Mouse (Mus musculus) CH12.LX (cell line): ENCODE measurements around the gene Rexo5. TPM values are rescaled to one million over a fixed set of nuclear protein-coding genes. Genes with fewer than 3 reads are reported as not detected.

Experiments used
- DNase-seq: peaks from one replicate; pipeline ENCODE4 v3.0.0-alpha.2; 2013; ENCODE audit errors: extremely low read depth
- H3K27ac ChIP-seq: 2 replicates; pipeline ENCODE4 v1.5.1; 2012; ENCODE audit warnings: low read depth, mild to moderate bottlenecking, control low read depth, moderate library complexity; ENCODE audit not compliant: insufficient read depth
- H3K27me3 ChIP-seq: replicated peaks from 2 replicates; pipeline ENCODE3; 2012; ENCODE audit warnings: inconsistent platforms
- H3K36me3 ChIP-seq, 2 experiments: replicated peaks in 1 of 2; 2 replicates each; pipeline versions ENCODE3 to v1.6.1; 2012; ENCODE audit warnings: inconsistent platforms in 1 of 2, low read length in 1 of 2, mild to moderate bottlenecking in 1 of 2, mixed read lengths in 1 of 2, moderate library complexity in 1 of 2; ENCODE audit not compliant: control insufficient read depth in 1 of 2, insufficient read depth in 1 of 2
- H3K4me1 ChIP-seq, 2 experiments: 2 replicates each; pipeline ENCODE4 v1.6.1; 2012; ENCODE audit warnings: inconsistent platforms in 1 of 2, moderate library complexity in 1 of 2; ENCODE audit not compliant: insufficient read depth in 2 of 2, control insufficient read depth in 1 of 2
- H3K4me2 ChIP-seq: 2 replicates; pipeline ENCODE4 v1.6.1; 2012; ENCODE audit warnings: low read depth, mild to moderate bottlenecking, control low read depth; ENCODE audit not compliant: poor library complexity, insufficient read depth, severe bottlenecking
- H3K4me3 ChIP-seq, 3 experiments: fragments of 150-350 bp in 1 of 3; sonication (generic) in 1 of 3; replicated peaks in 1 of 3; 2 replicates each; pipeline versions ENCODE3 to v1.5.1; 2011 to 2012; ENCODE audit warnings: low read depth in 2 of 3, low read length in 2 of 3, mild to moderate bottlenecking in 2 of 3, moderate library complexity in 2 of 3, control low read depth in 1 of 3, improper control_type of control experiment in 1 of 3, inconsistent platforms in 1 of 3, mixed read lengths in 1 of 3; ENCODE audit not compliant: poor library complexity in 1 of 3
- H3K79me2 ChIP-seq: replicated peaks from 2 replicates; pipeline ENCODE4 v1.6.1; 2012; ENCODE audit warnings: mild to moderate bottlenecking, moderate library complexity; ENCODE audit not compliant: control insufficient read depth, poor library complexity, insufficient read depth, severe bottlenecking; ENCODE audit errors: extremely low read depth
- H3K9ac ChIP-seq: 2 replicates; pipeline ENCODE4 v1.6.1; 2012; ENCODE audit warnings: low read depth, mild to moderate bottlenecking, control low read depth, moderate library complexity; ENCODE audit not compliant: insufficient read depth
- H3K9me3 ChIP-seq: replicated peaks from 2 replicates; pipeline ENCODE3; 2012; ENCODE audit warnings: low read length, inconsistent platforms, mixed read lengths
- BHLHE40 ChIP-seq: IDR thresholded peaks from 2 replicates; pipeline ENCODE4 v1.6.1; 2011; ENCODE audit warnings: mild to moderate bottlenecking, low read depth, low read length, improper control_type of control experiment
- CHD2 ChIP-seq: IDR thresholded peaks from 2 replicates; pipeline ENCODE4 v1.6.1; 2011; ENCODE audit warnings: low read length, improper control_type of control experiment
- CTCF ChIP-seq, 2 experiments: IDR thresholded peaks in 1 of 2; conservative IDR thresholded peaks in 1 of 2; 2 replicates each; pipeline ENCODE4 v1.5.1; 2011 to 2012; ENCODE audit warnings: low read depth in 2 of 2, low read length in 2 of 2, improper control_type of control experiment in 1 of 2, inconsistent platforms in 1 of 2, mild to moderate bottlenecking in 1 of 2, moderate library complexity in 1 of 2
- ELF1 ChIP-seq: IDR thresholded peaks from 2 replicates; pipeline ENCODE4 v1.6.1; 2014; ENCODE audit warnings: low read depth, mild to moderate bottlenecking, inconsistent platforms, low read length, improper control_type of control experiment
- ETS1 ChIP-seq: conservative IDR thresholded peaks from 2 replicates; pipeline ENCODE4 v1.6.1; 2012; ENCODE audit warnings: low read depth, mild to moderate bottlenecking, inconsistent platforms, low read length, improper control_type of control experiment, moderate library complexity
- GABPA ChIP-seq: IDR thresholded peaks from 2 replicates; pipeline ENCODE4 v1.6.1; 2012; ENCODE audit warnings: low read depth, low read length, improper control_type of control experiment, inconsistent platforms; ENCODE audit not compliant: insufficient replicate concordance
- IRF4 ChIP-seq: IDR thresholded peaks from 2 replicates; pipeline ENCODE4 v1.6.1; 2014; ENCODE audit warnings: low read depth, mild to moderate bottlenecking, inconsistent platforms, low read length, improper control_type of control experiment
- KAT2A ChIP-seq: IDR thresholded peaks from 2 replicates; pipeline ENCODE4 v1.6.1; 2012; ENCODE audit warnings: low read length, improper control_type of control experiment, inconsistent platforms; ENCODE audit not compliant: insufficient replicate concordance
- MAFK ChIP-seq: IDR thresholded peaks from 2 replicates; pipeline ENCODE4 v1.6.1; 2011; ENCODE audit warnings: low read length, improper control_type of control experiment; ENCODE audit not compliant: insufficient replicate concordance
- MAX ChIP-seq: IDR thresholded peaks from 2 replicates; pipeline ENCODE4 v1.6.1; 2011; ENCODE audit warnings: low read length, improper control_type of control experiment
- MYC ChIP-seq: IDR thresholded peaks from 2 replicates; pipeline ENCODE4 v1.6.1; 2011; ENCODE audit warnings: low read depth, mild to moderate bottlenecking, improper control_type of control experiment, low read length
- NELFE ChIP-seq: IDR thresholded peaks from 2 replicates; pipeline ENCODE4 v1.6.1; 2011; ENCODE audit warnings: low read depth, low read length, improper control_type of control experiment
- NRF1 ChIP-seq: IDR thresholded peaks from 2 replicates; pipeline ENCODE4 v1.6.1; 2014; ENCODE audit warnings: low read depth, mild to moderate bottlenecking, inconsistent platforms, low read length, improper control_type of control experiment, moderate library complexity
- RAD21 ChIP-seq: IDR thresholded peaks from 2 replicates; pipeline ENCODE4 v1.6.1; 2011; ENCODE audit warnings: low read depth, mild to moderate bottlenecking, low read length, improper control_type of control experiment, moderate library complexity
- TBP ChIP-seq: conservative IDR thresholded peaks from 2 replicates; pipeline ENCODE4 v1.6.1; 2011; ENCODE audit warnings: low read depth, low read length, improper control_type of control experiment
- UBTF ChIP-seq: IDR thresholded peaks from 2 replicates; pipeline ENCODE4 v1.6.1; 2012; ENCODE audit warnings: low read depth, mild to moderate bottlenecking, inconsistent platforms, low read length, improper control_type of control experiment, moderate library complexity
- ZKSCAN1 ChIP-seq: IDR thresholded peaks from 2 replicates; pipeline ENCODE4 v1.6.1; 2012; ENCODE audit warnings: low read depth, inconsistent platforms, low read length, improper control_type of control experiment, borderline replicate concordance
- dilution Hi-C: fragments of 300-500 bp; cut with MboI; formaldehyde crosslinking; loops from 2 replicates; pipeline ENCODE4 v1.14.3; 2020; ENCODE audit warnings: low sequenced_read_pairs; ENCODE audit not compliant: extremely low pct_unique_long_range_greater_than_20kb, extremely low pct_ligation_motif_present
- in situ Hi-C: fragments of 300-500 bp; cut with MboI; formaldehyde crosslinking; loops from 3 replicates; pipeline ENCODE4 v1.14.3; 2019; ENCODE audit warnings: low sequenced_read_pairs, low pct_ligation_motif_present, low pct_unique_long_range_greater_than_20kb, mixed read lengths
- polyA plus RNA-seq: library from polyadenylated mRNA; unstranded; fragments of >175 nt; gene quantifications from 2 replicates; pipeline ENCODE4 v1.2.1, GENCODE M21; 2012; ENCODE audit warnings: low read depth; ENCODE audit not compliant: insufficient read length
- total RNA-seq, 2 experiments: library from RNA; depleted of rRNA; stranded (reverse); fragments of 300-350 nt in 1 of 2; fragments of >200 nt in 1 of 2; gene quantifications; 2 replicates each; pipeline ENCODE4 v1.2.3; 2012 to 2014

The Rexo5 gene
- total and polyA plus RNA-seq, 3 experiments: 11.0 to 15.5 (median 12.0) TPM

DNA sequence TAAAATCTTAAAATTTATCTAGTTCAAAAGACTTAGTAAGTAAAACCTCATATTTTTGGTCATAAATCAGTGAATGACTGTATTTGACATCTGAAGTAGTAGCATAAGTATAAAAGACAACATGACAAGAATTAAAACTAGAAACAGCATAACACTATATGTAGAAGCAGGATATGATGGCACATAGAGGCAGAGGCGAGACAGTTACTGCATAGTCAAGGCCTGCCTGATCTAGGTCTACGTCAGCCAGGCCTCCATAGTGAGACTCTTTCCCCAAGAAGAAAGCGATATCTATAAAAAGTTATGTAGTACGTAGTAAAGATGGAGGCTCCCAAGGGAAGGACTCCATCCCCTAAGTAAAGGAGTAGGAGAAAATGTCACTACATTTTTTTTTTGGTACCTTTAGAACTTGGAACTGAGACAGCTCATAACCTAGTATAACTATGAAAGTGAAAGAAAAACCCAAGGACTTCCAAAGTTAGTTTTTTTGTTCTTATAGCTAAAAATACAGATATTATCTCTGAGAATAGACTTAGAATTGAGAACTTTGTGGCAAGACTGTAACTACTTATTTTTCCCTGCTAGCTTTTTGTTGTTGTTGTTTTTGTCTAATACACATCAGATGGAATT, 48.1 kb downstream of the Rexo5 start:
- Histone ChIP-seq H3K27me3 (no peaks in the 10 kb centered on the region), H3K27ac (no peak overlapping the region), H3K4me1 (peaks cover 2 to 6% of the 10 kb centered on the region in 2 experiments; a peak in 3 of 4 replicates), H3K36me3 (peaks cover 9 to 36% of the 10 kb centered on the region in 2 experiments), H3K79me2 (no peaks in the 10 kb centered on the region), H3K4me3 (no peak overlapping the region), H3K9me3 (no peaks in the 10 kb centered on the region), H3K9ac (no peak overlapping the region), H3K4me2 (no peak overlapping the region)
- TF ChIP-seq NRF1 (no peak), BHLHE40 (no peak), ETS1 (no peak), NELFE (no peak), TBP (no peak), KAT2A (no peak), CHD2 (no peak), IRF4 (no peak), MAX (no peak), MYC (no peak), RAD21 (no peak), UBTF (no peak), GABPA (no peak), ZKSCAN1 (no peak), ELF1 (no peak), MAFK (no peak)
- dilution Hi-C loops (no loop called here), in situ Hi-C loops (no loop called here)
- DNase-seq: no peak

DNA sequence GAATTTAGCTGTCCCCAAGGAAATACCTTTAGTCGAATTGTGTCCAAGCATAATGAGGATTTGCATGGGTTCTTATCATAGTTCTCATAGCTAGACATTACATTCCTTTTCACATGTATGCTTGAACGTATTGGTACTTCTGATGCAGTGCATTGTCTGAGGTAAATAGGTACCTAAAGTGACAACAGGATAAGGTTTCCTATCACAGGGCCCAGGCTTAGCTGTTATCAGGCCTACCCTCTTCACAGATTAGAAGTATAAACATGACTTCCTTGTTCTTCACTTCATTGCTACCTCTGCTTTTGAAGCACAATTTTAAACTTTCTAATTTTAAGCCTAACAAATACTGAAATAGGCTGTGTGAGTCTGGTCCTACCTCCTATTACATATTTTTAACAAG, 51.7 kb downstream of the Rexo5 start:
- Histone ChIP-seq H3K27me3 (no peaks in the 10 kb centered on the region), H3K4me1 (peaks cover 2 to 6% of the 10 kb centered on the region in 2 experiments; a peak in 3 of 4 replicates), H3K79me2 (no peaks in the 10 kb centered on the region), H3K36me3 (peaks cover 12 to 63% of the 10 kb centered on the region in 2 experiments), H3K4me3 (no peak overlapping the region), H3K4me2 (no peak overlapping the region), H3K27ac (no peak overlapping the region), H3K9me3 (no peaks in the 10 kb centered on the region), H3K9ac (no peak overlapping the region)
- dilution Hi-C loops: no loop called here
- in situ Hi-C loops: no loop called here
- no peak for DNase-seq
- TF ChIP-seq CTCF (conservative IDR thresholded peaks at IDR 0.05 in 1 of 2, IDR thresholded peaks at IDR 0.05 in 1 of 2; ENCODE audit: low read depth in 2 of 2, low read length in 2 of 2) (no peak), NRF1 (no peak)
